Mouse (Mus musculus): Measurements from ENCODE around the gene Atp5g2. TPM values are rescaled to one million over a fixed set of nuclear protein-coding genes. Genes with fewer than 3 reads are reported as not detected.
A peak's percentile ranks its signal among the peaks of the same experiment; 100 is the strongest.
"Not testable (repeated sequence)": the region's sequence is repeated elsewhere in the genome, so short reads cannot be mapped to it uniquely, and the experiment has no call there.

The Atp5g2 gene
- polyA plus RNA-seq, 1 experiment from 2014 or later = 56.8 TPM

DNA sequence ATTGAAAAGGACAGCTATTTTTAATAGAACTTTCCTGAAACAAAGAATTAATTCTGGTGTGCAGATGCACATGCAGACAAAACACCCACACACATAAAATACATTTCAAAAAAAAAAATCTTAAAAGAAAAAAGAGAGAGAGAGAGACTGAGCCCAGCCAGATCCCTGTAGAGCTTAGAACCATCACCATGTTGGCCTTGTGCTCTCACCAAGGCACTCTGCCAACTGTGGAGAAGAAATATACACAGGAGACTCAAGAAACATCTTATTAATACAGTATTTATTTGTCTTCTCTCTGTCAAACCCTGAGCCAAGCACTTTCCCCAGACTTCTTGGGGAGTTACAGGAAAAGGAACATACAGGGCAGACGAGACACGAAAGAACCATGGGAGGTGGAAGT lies 9.6 kb downstream of the Atp5g2 start:
- not testable (repeated sequence) for H3K27ac ChIP-seq (replicated peaks); H3K9ac ChIP-seq (replicated peaks); H3K4me2 ChIP-seq (replicated peaks); H3K27me3 ChIP-seq; H3K4me1 ChIP-seq; H3K9me3 ChIP-seq; H3K4me3 ChIP-seq; ATAC-seq (replicated peaks)
- peaks cover 59% of the 10 kb centered on the region for H3K36me3 ChIP-seq
- WGBS = no CpG with 5 or more reads among the region's 2 CpGs

DNA sequence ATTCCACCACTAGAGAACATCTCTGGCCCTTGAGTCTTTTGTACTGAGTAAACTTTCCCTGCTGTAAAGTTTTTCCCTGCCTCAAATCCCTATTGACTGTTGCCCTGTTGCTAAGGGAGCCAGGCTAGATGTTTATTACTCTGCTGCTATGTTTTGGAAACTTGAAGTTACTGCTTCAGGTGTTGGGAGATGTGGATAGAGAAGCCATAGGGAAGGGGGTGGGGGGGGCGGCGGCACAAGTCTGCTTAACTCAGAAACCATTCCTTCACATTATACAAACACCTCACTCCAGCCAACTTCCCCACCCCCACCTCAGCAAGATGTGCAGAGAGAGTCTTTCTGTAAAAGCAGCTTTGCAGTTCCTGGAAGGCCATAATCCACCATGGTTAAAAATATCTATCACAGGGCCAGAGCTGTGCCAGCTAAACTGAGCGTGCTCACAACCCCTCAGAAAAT lies 14.2 kb downstream of the Atp5g2 start:
- ATAC-seq (replicated peaks) = no peak
- Histone ChIP-seq H3K4me3 (no peak overlapping the region), H3K9ac (replicated peaks) (no peak overlapping the region), H3K27ac (replicated peaks) (peak overlapping the region; percentile 43), H3K4me1 (peaks cover 21% of the 10 kb centered on the region; the same call in 1 of the 2 replicates), H3K27me3 (no peaks in the 10 kb centered on the region), H3K36me3 (peaks cover 21% of the 10 kb centered on the region), H3K4me2 (replicated peaks) (no peak overlapping the region), H3K9me3 (no peaks in the 10 kb centered on the region)
- 80% methylated on average over 3 of the region's 3 CpGs for WGBS

DNA sequence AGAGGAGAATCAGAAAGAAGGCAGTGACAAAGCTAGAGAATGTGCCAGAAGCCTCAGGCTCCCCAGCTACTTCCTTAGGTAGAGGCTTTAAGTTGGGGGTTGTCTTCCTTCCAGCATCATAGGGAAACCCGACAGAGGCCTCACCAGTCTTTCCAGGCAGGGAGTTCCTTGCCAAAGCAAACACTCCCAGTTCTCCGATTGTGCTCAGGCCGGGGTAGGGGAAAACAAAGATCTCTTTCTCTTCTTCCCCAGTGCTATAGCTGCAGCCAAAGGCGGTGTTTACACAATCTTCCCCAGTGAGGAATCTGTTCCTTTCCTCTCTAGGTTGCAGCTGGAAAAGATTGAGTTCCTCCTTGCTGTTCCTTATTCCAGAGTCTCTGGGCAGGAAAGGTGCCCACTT lies 15.5 kb downstream of the Atp5g2 start:
- H3K4me1 ChIP-seq = peaks cover 21% of the 10 kb centered on the region; the same call in 1 of the 2 replicates
- no peaks in the 10 kb centered on the region for H3K9me3 ChIP-seq
- no peaks in the 10 kb centered on the region for H3K27me3 ChIP-seq
- H3K27ac ChIP-seq (replicated peaks) = peak overlapping the region; percentile 43
- no peak overlapping the region for H3K4me3 ChIP-seq
- 9% methylated on average over 4 of the region's 4 CpGs for WGBS
- ATAC-seq (replicated peaks) = no peak
- H3K9ac ChIP-seq (replicated peaks) = no peak overlapping the region
- H3K36me3 ChIP-seq = peaks cover 11% of the 10 kb centered on the region
- no peak overlapping the region for H3K4me2 ChIP-seq (replicated peaks)

DNA sequence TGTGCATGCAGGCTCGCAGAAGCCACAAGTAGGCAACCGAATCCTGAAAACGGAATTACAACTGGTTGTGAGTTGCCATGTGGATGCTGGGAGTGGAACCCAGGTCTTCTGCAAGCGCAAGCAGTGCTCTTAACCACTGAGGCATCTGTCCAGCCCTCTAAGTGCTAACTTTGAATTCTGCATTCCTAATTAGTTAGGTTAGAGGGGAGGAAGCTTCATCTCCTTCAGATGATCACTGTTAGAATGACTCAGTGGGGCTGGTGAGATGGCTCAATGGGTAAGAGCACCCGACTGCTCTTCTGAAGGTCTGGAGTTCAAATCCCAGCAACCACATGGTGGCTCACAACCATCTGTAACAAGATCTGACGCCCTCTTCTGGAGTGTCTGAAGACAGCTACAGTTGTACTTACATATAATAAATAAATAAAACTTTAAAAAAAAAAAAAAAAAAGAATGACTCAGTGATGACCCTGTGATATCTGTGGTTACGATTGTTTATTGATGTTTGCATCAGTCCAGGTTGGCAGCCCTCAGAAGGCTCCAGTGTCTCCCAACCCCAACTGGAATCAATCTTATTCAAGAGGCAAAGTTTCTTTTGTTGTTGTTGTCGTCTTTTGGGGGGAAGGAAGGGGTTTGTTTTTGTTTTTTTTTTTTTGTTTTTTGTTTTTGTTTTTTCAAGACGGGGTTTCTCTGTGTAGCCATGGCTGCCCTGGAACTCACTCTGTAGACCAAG lies 20.1 kb downstream of the Atp5g2 start:
- H3K4me3 ChIP-seq; H3K9ac ChIP-seq (replicated peaks); H3K4me2 ChIP-seq (replicated peaks); H3K9me3 ChIP-seq; H3K36me3 ChIP-seq; ATAC-seq (replicated peaks); H3K27me3 ChIP-seq; H3K27ac ChIP-seq (replicated peaks): not testable (repeated sequence)
- WGBS = 82% methylated on average over 9 of the region's 9 CpGs
- peaks cover 12% of the 10 kb centered on the region; the same call in 1 of the 2 replicates for H3K4me1 ChIP-seq

DNA sequence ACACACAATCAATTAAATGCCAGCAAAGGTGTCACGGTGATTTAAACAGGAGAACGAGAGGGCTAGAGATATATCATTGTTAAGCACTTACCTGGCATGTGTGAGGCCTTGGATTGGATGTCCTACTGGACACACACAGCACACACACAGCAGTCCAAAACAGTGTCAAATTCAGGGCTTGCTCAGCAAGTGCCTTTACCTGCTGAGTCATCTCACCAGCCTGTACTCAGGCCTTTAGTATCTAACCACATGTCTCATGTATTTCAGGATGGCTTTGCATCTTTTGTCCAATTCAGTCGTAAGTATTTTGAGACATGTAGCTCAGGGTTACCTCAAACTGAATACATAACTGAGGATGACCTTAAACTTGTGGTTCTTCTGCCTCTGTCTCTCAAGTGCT lies 21.0 kb downstream of the Atp5g2 start:
- Histone ChIP-seq H3K4me2 (replicated peaks) (no peak overlapping the region), H3K27me3 (no peaks in the 10 kb centered on the region), H3K9me3 (no peaks in the 10 kb centered on the region), H3K27ac (replicated peaks) (no peak overlapping the region), H3K36me3 (no peaks in the 10 kb centered on the region), H3K4me1 (0 out of 2 replicates have a peak, but pooled peaks cover 2% of the 10 kb centered on the region), H3K9ac (replicated peaks) (no peak overlapping the region), H3K4me3 (no peak overlapping the region)
- no peak for ATAC-seq (replicated peaks)
- WGBS = 90% methylated on average over 3 of the region's 3 CpGs

DNA sequence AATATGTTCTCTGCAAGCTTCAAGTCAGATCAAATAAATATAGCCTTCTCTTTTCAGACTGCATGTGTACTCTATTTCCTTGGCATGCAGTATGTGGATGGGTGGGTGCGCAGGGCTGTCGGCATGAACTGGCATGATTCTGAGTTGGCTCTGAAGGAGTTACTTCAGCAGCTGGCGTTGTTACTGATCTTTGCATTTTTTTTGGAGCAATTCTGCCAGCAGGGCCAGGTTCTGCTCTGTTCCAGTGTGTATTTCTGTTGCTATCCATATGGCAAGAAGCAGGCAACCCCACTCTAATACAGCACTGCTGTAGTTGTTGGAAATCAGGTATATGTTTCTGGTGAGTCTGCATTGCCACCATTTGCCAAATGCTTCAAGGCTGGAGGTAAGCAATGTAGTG lies 36.3 kb downstream of the Atp5g2 start:
- H3K27me3 ChIP-seq = no peaks in the 10 kb centered on the region
- ATAC-seq (replicated peaks) = peak; percentile 90
- peak overlapping the region; percentile 71 for H3K27ac ChIP-seq (replicated peaks)
- H3K4me2 ChIP-seq (replicated peaks) = no peak overlapping the region
- WGBS = 64% methylated on average over 3 of the region's 3 CpGs
- no peaks in the 10 kb centered on the region for H3K9me3 ChIP-seq
- no peak overlapping the region for H3K9ac ChIP-seq (replicated peaks)
- H3K4me1 ChIP-seq = no peaks in the 10 kb centered on the region
- no peak overlapping the region for H3K4me3 ChIP-seq
- H3K36me3 ChIP-seq = no peaks in the 10 kb centered on the region

DNA sequence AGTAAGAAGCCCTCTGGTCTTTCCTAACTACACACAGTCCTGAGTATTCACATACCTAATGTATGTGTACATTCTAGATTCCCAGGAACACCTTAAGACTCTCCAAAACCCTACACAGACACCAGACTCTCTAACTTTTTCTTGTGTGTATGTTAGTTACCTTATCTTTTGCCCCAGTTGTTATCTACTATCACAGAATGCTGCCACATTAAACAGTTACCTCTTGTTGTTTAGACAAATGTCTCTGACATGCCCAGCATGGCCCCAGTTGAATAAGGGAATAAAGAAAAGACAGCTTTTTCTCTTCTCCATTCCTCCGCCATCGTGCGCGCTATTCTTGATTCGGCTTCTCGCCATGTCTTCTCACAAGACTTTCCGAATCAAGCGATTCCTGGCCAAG lies 37.5 kb downstream of the Atp5g2 start:
- H3K4me3 ChIP-seq = no peak overlapping the region
- no peaks in the 10 kb centered on the region for H3K36me3 ChIP-seq
- no peaks in the 10 kb centered on the region for H3K4me1 ChIP-seq
- no peak overlapping the region for H3K4me2 ChIP-seq (replicated peaks)
- H3K9ac ChIP-seq (replicated peaks) = no peak overlapping the region
- 90% methylated on average over 8 of the region's 8 CpGs for WGBS
- no peak overlapping the region for H3K27ac ChIP-seq (replicated peaks)
- H3K9me3 ChIP-seq = no peaks in the 10 kb centered on the region
- no peak for ATAC-seq (replicated peaks)
- no peaks in the 10 kb centered on the region for H3K27me3 ChIP-seq

DNA sequence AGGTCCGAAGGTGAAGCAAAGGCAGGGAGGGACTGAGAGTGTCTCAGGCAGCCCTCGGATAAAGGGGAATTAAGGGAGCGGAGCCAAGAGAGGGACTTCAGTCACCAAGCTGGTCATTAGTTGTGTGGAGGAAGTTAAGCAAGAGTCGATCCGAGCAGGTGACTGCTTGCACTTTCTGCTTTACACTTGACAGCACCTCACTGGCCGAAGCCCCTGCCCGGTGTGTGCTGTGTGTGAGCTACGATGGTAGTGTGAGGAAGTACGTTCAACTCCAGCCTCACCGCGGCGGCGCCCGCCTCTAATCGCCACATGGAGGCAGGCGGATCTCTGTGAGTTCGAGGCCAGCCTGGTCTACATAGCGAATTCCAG lies 46.5 kb downstream of the Atp5g2 start:
- no peaks in the 10 kb centered on the region for H3K9me3 ChIP-seq
- peak overlapping the region; percentile 98 for H3K27ac ChIP-seq (replicated peaks)
- peak overlapping the region; percentile 91 for H3K9ac ChIP-seq (replicated peaks)
- H3K27me3 ChIP-seq = no peaks in the 10 kb centered on the region
- WGBS = under 1% methylated on average over 18 of the region's 18 CpGs
- peak overlapping the region; percentile 86 for H3K4me3 ChIP-seq
- peaks cover 30% of the 10 kb centered on the region for H3K4me1 ChIP-seq
- no peak; the same call in 1 of the 2 replicates for ATAC-seq (replicated peaks)
- H3K36me3 ChIP-seq = no peaks in the 10 kb centered on the region
- peak overlapping the region; percentile 68 for H3K4me2 ChIP-seq (replicated peaks)

DNA sequence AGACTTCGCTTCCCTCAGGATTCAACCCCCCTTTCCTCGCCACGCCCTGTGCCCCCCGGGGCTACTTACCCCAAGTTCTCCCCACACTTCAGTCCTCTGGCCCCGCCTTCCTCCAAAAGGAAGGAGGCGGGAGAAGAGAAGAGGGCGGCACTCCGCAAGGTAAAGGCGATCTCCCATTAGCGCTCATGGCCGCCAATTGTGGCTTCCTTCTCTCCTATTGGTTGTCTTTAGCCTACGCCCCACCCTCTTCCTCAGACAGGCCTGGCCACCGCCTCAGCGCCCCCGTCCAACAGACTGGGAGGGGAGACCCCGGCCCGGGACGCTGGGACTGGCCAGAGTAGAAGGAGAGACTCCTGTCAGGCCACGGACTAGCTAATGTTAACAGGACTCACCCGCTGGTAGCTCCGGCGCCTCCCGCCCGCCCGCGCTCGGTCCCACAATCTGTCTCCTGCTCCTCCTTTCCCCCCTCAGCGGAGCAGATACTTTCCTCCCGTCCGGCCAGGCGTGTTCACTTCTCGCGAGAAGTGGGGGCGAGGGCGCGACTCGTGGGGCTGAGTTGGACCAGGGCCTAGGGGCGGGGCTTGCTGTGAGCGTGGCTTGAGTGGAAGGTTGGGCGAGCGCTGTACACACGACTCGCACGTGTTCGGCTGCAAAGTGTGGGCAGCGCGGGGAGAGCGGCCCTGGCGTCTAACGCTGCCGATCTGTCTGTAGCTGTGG lies 47.0 kb downstream of the Atp5g2 start, which contains the start of the genes Gm28047 and Atf7:
Gene Gm28047, minus strand, starts transcription at position 98 of the 717 bp plus-strand sequence.
Gene Atf7, minus strand, starts transcription at position 495 of the 717 bp plus-strand sequence.
- peak within 1 kb of the TSS; percentile 98 for H3K27ac ChIP-seq (replicated peaks)
- H3K27me3 ChIP-seq = no peaks in the 10 kb centered on the region
- WGBS = under 1% methylated on average over 50 of the region's 51 CpGs
- peak within 1 kb of the TSS; percentile 68 for H3K4me2 ChIP-seq (replicated peaks)
- no peaks in the 10 kb centered on the region for H3K36me3 ChIP-seq
- H3K4me1 ChIP-seq = peaks cover 30% of the 10 kb centered on the region
- ATAC-seq (replicated peaks) = peak; percentile 99
- H3K9me3 ChIP-seq = no peaks in the 10 kb centered on the region
- peak within 1 kb of the TSS; percentile 91 for H3K9ac ChIP-seq (replicated peaks)
- peak within 1 kb of the TSS; percentile 86 for H3K4me3 ChIP-seq

DNA sequence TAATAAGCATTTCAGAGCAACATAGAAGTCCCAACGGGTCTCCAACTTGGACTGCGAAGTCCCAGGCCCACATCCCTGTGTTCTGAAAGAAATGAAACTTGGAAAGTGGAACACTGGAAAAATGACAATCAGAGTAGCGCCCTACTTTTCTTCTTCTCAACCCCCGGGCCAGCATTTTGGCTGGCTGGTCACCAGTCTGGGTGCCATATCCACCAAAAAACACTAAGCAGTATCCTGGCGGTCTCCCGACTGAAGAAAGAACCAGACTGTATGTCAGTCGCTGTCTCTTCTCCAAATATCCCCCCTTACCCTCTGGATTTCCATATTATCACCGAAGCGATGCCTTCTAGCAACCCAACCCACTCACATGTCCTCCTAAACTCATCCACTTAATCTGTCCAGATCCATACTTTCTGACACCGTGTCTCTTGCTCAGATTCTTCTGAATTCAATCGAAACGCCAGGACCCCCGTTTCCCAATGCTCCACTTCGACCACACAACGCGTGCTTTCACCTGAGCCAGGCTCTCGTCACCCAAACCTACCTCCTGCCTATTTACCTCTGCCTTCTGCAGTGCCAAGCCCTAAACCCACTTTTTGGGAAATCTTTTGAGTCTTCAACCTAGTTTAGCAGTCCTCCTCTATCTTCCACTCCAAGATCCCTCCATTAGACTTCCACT lies 47.7 kb downstream of the Atp5g2 start:
- Histone ChIP-seq H3K4me3 (peak overlapping the region; percentile 86), H3K9ac (replicated peaks) (peak overlapping the region; percentile 91), H3K9me3 (no peaks in the 10 kb centered on the region), H3K4me2 (replicated peaks) (peak overlapping the region; percentile 68), H3K27me3 (no peaks in the 10 kb centered on the region), H3K4me1 (peaks cover 30% of the 10 kb centered on the region), H3K36me3 (no peaks in the 10 kb centered on the region), H3K27ac (replicated peaks) (peak overlapping the region; percentile 98)
- WGBS = 5% methylated on average over 17 of the region's 17 CpGs
- ATAC-seq (replicated peaks) = no peak

DNA sequence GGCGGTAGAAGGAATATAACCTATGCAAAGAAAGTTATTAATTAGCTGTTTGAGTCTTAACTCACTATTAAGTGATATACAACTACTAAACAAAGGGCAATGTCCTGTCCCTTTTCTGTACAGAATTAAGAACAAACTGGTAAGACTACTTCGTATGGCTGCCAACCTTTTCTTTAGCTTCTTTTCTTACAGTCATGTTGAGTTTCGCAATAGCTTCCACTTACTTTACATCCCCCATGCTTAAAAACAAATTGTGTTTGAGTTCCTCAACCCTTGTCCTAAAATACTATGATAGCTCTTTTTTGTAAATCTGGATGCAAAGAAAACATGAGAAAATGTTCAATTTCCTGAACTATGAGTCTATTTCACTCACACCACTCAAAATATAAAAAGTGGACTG lies 49.0 kb downstream of the Atp5g2 start:
- Histone ChIP-seq H3K9ac (replicated peaks) (peak overlapping the region; percentile 9; the same call in 1 of the 2 replicates), H3K4me3 (0 out of 2 replicates have a peak overlapping the region, but pooled peaks have one; percentile 3), H3K4me2 (replicated peaks) (peak overlapping the region; percentile 36), H3K9me3 (no peaks in the 10 kb centered on the region), H3K36me3 (no peaks in the 10 kb centered on the region), H3K27ac (replicated peaks) (no peak overlapping the region), H3K27me3 (no peaks in the 10 kb centered on the region), H3K4me1 (peaks cover 30% of the 10 kb centered on the region)
- ATAC-seq (replicated peaks) = no peak
- 86% methylated on average over 3 of the region's 3 CpGs for WGBS

DNA sequence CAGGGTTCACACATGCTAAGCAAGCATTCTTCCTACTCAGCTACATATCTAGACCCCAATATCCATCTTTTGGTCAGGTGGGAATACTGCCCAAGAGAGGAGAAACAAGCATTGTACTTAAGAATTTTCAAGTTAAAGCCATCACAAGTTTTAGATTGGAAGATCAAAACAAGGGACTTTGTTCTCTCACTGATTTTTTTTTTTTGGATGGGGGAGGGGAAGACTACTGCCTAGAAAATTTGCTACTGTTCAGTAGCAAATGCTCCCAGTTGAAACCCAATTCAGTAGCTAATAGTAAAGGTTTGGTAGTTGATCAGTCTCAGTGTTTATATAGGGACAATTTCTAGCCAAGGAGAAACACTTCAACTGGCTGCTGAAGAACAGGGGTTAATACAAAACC lies 49.6 kb downstream of the Atp5g2 start:
- H3K9me3 ChIP-seq = no peaks in the 10 kb centered on the region
- no peak overlapping the region for H3K4me2 ChIP-seq (replicated peaks)
- no peaks in the 10 kb centered on the region for H3K27me3 ChIP-seq
- H3K4me1 ChIP-seq = peaks cover 30% of the 10 kb centered on the region
- no peak overlapping the region for H3K27ac ChIP-seq (replicated peaks)
- ATAC-seq (replicated peaks) = no peak
- no peaks in the 10 kb centered on the region for H3K36me3 ChIP-seq
- H3K9ac ChIP-seq (replicated peaks) = no peak overlapping the region
- no peak overlapping the region for H3K4me3 ChIP-seq

Measured in forebrain, embryonic 15.5 days (tissue).